Mouse (Mus musculus) liver, embryonic 14.5 days (tissue): ENCODE data around the gene Exog.

Experiments
- CTCF ChIP-seq: IDR thresholded peaks from 2 replicates; pipeline ENCODE4 v1.5.1; 2016; ENCODE audit warnings: antibody characterized with exemption, low read depth, control low read depth
- EP300 ChIP-seq: IDR thresholded peaks from 2 replicates; pipeline ENCODE4 v1.6.1; 2016; ENCODE audit warnings: antibody characterized with exemption, low read depth

GRCm38 (mm10) chr9:119469691-119470353, 25.1 kb downstream of the Exog start:
- TF ChIP-seq CTCF (no peak), EP300 (peak; percentile 62)
